Mouse (Mus musculus) forebrain, embryonic 12.5 days (tissue): Measurements from ENCODE around the gene Myl7. TPM values are rescaled to one million over a fixed set of nuclear protein-coding genes. Genes with fewer than 3 reads are reported as not detected.

Source experiments
- polyA plus RNA-seq: library from polyadenylated mRNA; unstranded; fragments of >200 nt; fragmentation: Nextera tagmentation; extraction: Ambion mirVana; gene quantifications from 2 replicates; pipeline ENCODE4 v1.2.1, GENCODE M21; 2016

Myl7 gene
- polyA plus RNA-seq, 1 experiment from 2014 or later = 2.0 TPM

Other genes with a start within 250 kb of the Myl7 start
- 156 and 162 TPM in 2 replicates for gene Mrps24, start 183.1 kb downstream of the Myl7 start, polyA plus RNA-seq
- 24.8 and 26.2 TPM in 2 replicates for gene Urgcp, start 136.4 kb downstream of the Myl7 start, polyA plus RNA-seq
- 137 and 140 TPM in 2 replicates for gene Dbnl, start 110.3 kb downstream of the Myl7 start, polyA plus RNA-seq
- 2.5 and 3.7 TPM in 2 replicates for gene Pgam2, start 95.0 kb downstream of the Myl7 start, polyA plus RNA-seq
- 7.7 and 8.4 TPM in 2 replicates for gene Polm, start 60.8 kb downstream of the Myl7 start, polyA plus RNA-seq
- 14.6 and 20.5 TPM in 2 replicates for gene Aebp1, start 36.8 kb downstream of the Myl7 start, polyA plus RNA-seq
- gene Pold2, start 20.5 kb downstream of the Myl7 start, polyA plus RNA-seq = 104 and 108 TPM in 2 replicates
- 2.9 and 3.5 TPM in 2 replicates for gene Gck, start 51.3 kb upstream of the Myl7 start, polyA plus RNA-seq
- gene Ykt6, start 56.9 kb upstream of the Myl7 start, polyA plus RNA-seq = 58.4 and 59.8 TPM in 2 replicates
- 11.0 and 11.7 TPM in 2 replicates for gene Camk2b, start 167.6 kb upstream of the Myl7 start, polyA plus RNA-seq